ENCODE assay signal across 12 mouse cellular contexts in genomic region chr3:17636276-17636675, GRCm38 (mm10).
"Had no signal": no experiment of that assay in that cellular context is flagged by ENCODE, and none has a peak within 500 bp of the region (broad histone marks: within the 10 kb centered on the region; RNA-seq: fewer than 3 reads in every experiment).

No protein-coding gene starts in this region.

- DNase-seq: retina, postnatal 1 day; right cerebral cortex, adult 18-20 months; right cerebral cortex, postnatal 14 days; right cerebral cortex, postnatal 25 days; right cerebral cortex, postnatal 4 days; spleen, adult 18-20 months; thymus, adult 18-20 months; thymus, adult 2 months; thymus, postnatal 14 days; thymus, postnatal 25 days; thymus, postnatal 36 days; thymus, postnatal 4 days had no signal
